Mouse (Mus musculus) thymus, postnatal 0 days (tissue): ENCODE data around the gene Prr7. TPM values are rescaled to one million over a fixed set of nuclear protein-coding genes. Genes with fewer than 3 reads are reported as not detected.

Experiments
- DNase-seq: peaks from one replicate; pipeline ENCODE4 v3.0.0-alpha.2; 2015; ENCODE audit warnings: low spot score
- microRNA-seq: library from miRNA; unstranded; fragments of <30 nt; microRNA quantifications from one replicate; pipeline ENCODE4, GENCODE M21; 2016; ENCODE audit warnings: borderline number of aligned reads
- polyA plus RNA-seq: library from polyadenylated mRNA; unstranded; fragments of >200 nt; fragmentation: Nextera tagmentation; extraction: Ambion mirVana; gene quantifications from 2 replicates; pipeline ENCODE4 v1.2.1, GENCODE M21; 2015

Gene Prr7
- polyA plus RNA-seq, 1 experiment from 2014 or later, result 0.46 TPM

DNA sequence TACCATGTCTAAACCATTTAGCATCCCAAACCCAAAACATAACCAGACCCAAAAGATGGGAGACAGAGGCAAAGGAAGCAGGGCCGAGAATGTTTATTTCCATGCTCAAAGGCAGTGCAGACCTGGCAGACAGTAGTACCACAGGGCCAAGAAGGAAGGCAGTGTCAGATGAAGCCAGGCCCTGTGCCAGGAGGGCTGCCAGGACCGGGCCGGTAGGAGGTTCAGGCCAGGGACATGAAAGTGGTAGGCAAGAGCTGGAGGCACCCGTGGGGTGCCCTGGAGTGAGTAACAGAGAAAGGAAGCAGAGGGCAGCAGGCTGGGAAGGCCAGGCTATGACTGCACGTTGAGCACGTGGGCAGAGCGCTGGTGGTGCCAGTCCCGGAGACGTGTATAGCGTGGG is 42.6 kb downstream of the Prr7 start:
- no peak for DNase-seq

DNA sequence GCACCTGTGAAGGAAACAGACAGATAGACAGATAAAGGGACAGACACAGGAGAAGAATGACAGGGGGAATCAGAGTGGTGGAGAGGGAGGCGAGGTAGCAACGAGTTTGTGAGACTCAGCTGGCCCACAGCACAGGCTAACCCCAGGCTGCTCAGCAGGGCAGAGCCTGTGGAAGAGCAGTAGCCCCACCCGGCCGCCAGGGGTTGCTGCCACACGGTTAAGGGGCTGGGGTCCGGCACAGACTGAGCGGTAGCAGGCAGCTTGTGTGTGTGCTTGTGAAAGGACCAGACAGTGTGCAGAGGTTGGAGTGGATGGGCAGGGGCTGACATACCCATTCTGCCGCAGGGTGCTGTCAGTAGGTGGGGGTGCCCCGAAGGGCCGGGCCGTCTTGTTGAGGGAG is 43.8 kb downstream of the Prr7 start:
- peak; percentile 35 for DNase-seq

DNA sequence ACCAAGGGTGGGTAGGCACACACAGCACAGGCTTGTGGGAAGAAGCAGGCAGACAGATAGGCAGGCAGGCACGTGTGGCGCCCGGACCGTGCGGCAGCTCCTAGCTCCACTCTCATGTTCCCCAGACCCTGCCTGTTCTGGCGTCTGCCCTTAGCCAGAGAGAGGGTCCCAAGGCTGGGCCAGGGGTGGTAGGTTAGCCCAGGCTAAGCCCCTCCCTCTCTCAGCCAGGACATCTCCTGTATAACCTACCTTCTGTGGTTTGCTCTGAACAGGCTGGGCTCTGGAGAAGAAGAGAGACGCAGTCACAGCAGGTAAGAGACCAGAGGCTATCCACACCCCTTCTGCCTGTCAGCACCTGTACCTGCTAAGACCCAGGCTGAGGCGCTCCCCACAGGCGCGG is 44.5 kb downstream of the Prr7 start:
- DNase-seq, result no peak

DNA sequence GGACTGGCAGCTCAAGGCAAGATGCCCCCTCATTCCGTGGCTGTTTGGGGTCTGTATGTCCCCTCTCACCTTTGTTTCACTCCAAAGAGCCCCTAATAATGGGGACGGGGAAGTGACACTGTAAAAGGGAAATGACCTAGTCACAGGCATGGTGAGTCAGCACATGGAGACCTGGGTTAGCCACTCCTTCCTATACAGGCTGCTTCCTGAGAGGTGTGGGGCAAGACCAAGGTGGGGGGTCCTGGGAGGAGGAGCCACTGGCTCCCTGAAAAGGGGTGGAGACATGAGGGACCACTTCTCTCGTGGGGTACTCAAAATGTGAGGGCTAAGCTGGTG is 46.2 kb downstream of the Prr7 start:
- no peak for DNase-seq

- DNase-seq, result no peak
Observed at GRCm38 (mm10) chr13:55510668-55511491, 46.8 kb downstream of the Prr7 start.

DNA sequence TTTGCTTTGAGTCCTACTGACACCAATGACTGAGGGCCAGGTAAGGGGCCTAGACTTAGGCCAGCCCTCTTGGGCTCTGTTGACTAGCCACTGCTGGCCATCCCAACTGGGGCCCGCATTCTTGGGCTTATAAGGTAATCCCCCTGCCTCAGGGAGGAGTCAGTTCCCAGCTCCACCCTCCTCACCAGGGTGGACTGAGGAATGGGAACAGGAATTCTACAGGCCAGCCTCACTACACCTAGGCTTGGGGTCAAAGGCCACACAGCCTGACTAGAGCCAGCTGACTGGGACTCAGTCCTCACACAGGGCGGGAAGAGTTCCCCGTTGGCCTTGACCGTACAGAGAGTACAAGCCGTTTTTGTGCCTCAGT is 47.4 kb downstream of the Prr7 start:
- no peak for DNase-seq

DNA sequence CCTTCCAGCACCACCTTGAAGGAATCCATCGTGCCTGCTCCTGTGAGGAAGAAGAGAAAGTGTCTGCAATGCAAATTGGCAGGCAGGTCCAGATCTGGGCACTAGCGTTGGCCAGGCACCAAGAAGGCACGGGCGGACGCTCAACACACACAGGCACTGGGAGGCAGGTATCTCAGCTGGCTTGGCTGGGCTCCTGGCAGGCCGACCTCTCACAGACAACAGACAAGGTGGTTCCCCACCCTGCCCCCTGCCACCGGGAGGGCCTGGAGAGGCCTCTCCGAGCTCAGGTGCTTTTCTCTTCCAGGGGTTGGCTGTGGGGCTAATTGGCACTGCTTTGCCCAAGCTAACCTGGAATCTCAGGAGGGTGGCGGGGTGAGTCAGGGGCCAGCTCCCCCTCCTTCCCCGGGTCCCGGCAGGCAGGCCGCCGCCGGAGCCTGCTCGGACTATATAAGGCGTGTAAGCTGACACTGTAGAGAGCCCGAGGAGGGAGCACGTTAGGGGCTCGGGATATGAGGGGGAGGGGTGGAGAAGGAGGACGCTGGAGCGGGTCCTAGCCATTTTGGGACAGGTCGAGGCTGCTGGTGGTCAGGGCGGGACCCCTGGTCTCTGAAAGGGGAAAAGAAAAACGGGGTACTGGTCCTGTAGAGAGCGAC is 48.4 kb downstream of the Prr7 start:
- DNase-seq, result peak; percentile 26

DNA sequence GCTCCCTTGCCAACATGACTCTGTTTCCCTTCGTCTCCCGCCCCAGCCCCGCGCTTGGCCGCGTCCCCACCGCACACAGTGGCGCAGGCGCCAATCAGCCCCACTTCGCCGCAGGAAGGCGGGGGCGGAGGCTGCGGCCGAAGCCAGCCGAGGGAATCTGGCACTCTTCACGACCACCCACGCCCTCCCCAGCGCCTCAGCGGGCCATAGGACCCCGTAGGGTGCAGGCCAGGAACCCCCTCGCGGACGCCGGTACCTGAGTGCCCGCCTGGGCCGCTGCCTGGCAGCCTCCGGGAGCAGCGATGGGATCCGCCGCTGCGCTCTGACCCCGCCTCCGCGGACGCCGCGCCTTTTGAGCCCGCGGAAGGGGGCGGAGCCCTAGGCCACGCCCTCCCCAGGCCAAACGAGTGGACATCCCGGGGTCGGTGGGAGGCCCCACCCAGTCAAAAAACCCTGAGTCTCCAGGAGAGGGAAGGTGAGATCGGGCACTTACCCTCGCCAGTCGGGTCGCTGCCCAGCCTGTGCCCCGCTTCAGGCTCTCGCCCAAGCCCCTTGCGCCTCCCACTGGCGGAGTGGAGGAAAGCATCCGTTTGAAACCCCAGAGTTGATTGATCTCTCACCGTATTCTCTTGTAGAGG is 49.2 kb downstream of the Prr7 start, which contains the start of gene Pdlim7:
Gene Pdlim7, minus strand, starts transcription at position 566 of the 638 bp plus-strand sequence.
- peak; percentile 85 for DNase-seq

GRCm38 (mm10) chr13:55513828-55514227 is 49.8 kb downstream of the Prr7 start:
- DNase-seq, result no peak

GRCm38 (mm10) chr13:55516955-55517354 is 52.9 kb downstream of the Prr7 start:
- DNase-seq, result peak; percentile 82

- no peak for DNase-seq
Observed at GRCm38 (mm10) chr13:55519606-55520005, 55.5 kb downstream of the Prr7 start.

DNA sequence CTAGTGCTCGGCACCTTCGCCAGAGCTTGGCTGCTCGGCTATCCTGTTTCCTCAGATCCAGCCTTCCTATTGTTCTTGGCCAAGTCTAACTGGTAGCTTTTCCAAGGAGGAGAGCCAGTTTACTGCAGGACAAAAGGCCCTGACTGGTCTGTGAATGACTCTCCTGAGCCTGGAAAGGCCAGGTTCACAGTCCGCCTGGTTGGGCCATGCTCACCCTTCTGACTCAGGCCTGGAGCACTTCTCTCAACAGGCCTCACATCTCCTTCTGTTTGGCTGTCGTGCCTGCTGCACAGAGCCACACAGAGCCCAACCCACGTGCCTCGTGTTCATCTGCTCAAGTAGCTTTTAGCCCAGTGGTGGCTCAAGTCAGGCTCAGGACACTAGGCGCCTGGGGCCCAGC is 58.7 kb downstream of the Prr7 start:
- DNase-seq, result no peak

Small RNA genes lying within 50 kb of the gene (microRNA-seq; reads per million reads assigned to microRNA genes)
- 1.7 reads per million for gene Mir6943
- gene Mir6944, result not detected
- 1.7 reads per million for gene Mir6945

Other genes with a start within 250 kb of the Prr7 start
- gene Prelid1, start 143.8 kb upstream of the Prr7 start, polyA plus RNA-seq, result 434 and 456 TPM in 2 replicates
- 99.1 and 105 TPM in 2 replicates for gene Rab24, start 142.3 kb upstream of the Prr7 start, polyA plus RNA-seq
- 57.9 and 66.6 TPM in 2 replicates for gene Mxd3, start 134.4 kb upstream of the Prr7 start, polyA plus RNA-seq
- 94.2 and 97.1 TPM in 2 replicates for gene Lman2, start 101.5 kb upstream of the Prr7 start, polyA plus RNA-seq
- gene Rgs14, start 94.5 kb upstream of the Prr7 start, polyA plus RNA-seq, result 53.6 and 62.3 TPM in 2 replicates
- 0.06 and 0.07 TPM in 2 replicates for gene Slc34a1, start 66.1 kb upstream of the Prr7 start, polyA plus RNA-seq
- not detected in 2 replicates for gene Pfn3, start 49.0 kb upstream of the Prr7 start, polyA plus RNA-seq
- 0.12 TPM in 1 of 2 replicates, not detected in the other for gene F12, start 37.5 kb upstream of the Prr7 start, polyA plus RNA-seq
- gene Grk6, start 19.2 kb upstream of the Prr7 start, polyA plus RNA-seq, result 76.9 and 87.8 TPM in 2 replicates
- 8.4 and 9.3 TPM in 2 replicates for gene Dbn1, start 23.8 kb downstream of the Prr7 start, polyA plus RNA-seq
- gene Pdlim7, start 49.4 kb downstream of the Prr7 start, polyA plus RNA-seq, result 37.5 and 39.4 TPM in 2 replicates
- gene Dok3, start 65.0 kb downstream of the Prr7 start, polyA plus RNA-seq, result 2.6 and 2.7 TPM in 2 replicates
- 51.6 and 54.2 TPM in 2 replicates for gene Ddx41, start 72.4 kb downstream of the Prr7 start, polyA plus RNA-seq
- gene Fam193b, start 106.9 kb downstream of the Prr7 start, polyA plus RNA-seq, result 39.6 and 50.0 TPM in 2 replicates
- 117 and 129 TPM in 2 replicates for gene Tmed9, start 109.5 kb downstream of the Prr7 start, polyA plus RNA-seq
- gene B4galt7, start 135.6 kb downstream of the Prr7 start, polyA plus RNA-seq, result 20.2 and 24.1 TPM in 2 replicates
- gene Caml, start 158.7 kb downstream of the Prr7 start, polyA plus RNA-seq, result 35.9 and 38.3 TPM in 2 replicates
- 37.0 and 39.1 TPM in 2 replicates for gene Ddx46, start 170.8 kb downstream of the Prr7 start, polyA plus RNA-seq
- gene B230219D22Rik, start 228.9 kb downstream of the Prr7 start, polyA plus RNA-seq, result 35.1 and 45.0 TPM in 2 replicates